Mouse (Mus musculus): ENCODE measurements around the gene Krt28. TPM values are rescaled to one million over a fixed set of nuclear protein-coding genes. Genes with fewer than 3 reads are reported as not detected.
A peak's percentile ranks its signal among the peaks of the same experiment; 100 is the strongest.

Krt28 gene
- total and polyA plus RNA-seq, 2 experiments from 2014 or later: 0.33 to 0.93 TPM

DNA sequence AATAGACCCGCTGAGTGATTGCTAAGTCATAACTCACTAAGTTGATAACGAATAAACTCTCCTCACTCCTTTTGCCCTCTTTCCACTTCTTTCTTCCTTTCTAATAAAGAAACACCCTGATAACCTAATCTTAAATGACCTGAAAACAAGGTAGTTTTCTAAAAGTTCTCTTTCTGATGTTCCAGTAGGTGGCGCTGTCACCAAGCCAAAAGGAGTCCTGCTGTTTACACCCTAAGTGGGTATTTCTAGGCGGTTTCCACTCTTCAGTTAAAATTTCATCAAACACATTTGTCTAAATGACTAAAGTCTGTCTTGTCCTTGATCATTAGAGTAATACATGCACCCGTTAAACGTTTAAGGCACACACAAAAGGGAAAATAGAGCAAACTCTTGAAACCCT lies 38.5 kb upstream of the Krt28 start:
- no peaks in the 10 kb centered on the region; the same call in 1 of the 2 replicates for H3K27me3 ChIP-seq (ENCODE audit: insufficient read depth, low read length)
- ATAC-seq (ENCODE audit: low FRiP score): no peak
- H3K4me3 ChIP-seq (ENCODE audit: low read depth, low read length): no peak overlapping the region
- 21% methylated on average over 6 of the region's 6 CpGs for WGBS
- no peaks in the 10 kb centered on the region for H3K4me1 ChIP-seq (ENCODE audit: insufficient read depth, low read length)
- H3K4me2 ChIP-seq (ENCODE audit: low read depth, low read length, poor library complexity, severe bottlenecking): no peak overlapping the region
- peak; percentile 70 for DNase-seq (ENCODE audit: low spot score)
- no peak overlapping the region for H3K27ac ChIP-seq (ENCODE audit: low read depth, low read length)
- TF ChIP-seq CTCF (IDR thresholded peaks at IDR 0.05): peak; percentile 83
- no peaks in the 10 kb centered on the region for H3K9me3 ChIP-seq (ENCODE audit: low read length)
- no peaks in the 10 kb centered on the region for H3K36me3 ChIP-seq (ENCODE audit: insufficient read depth, low read length)
- H3K9ac ChIP-seq (replicated peaks; ENCODE audit: low read length, poor library complexity, severe bottlenecking): no peak overlapping the region

DNA sequence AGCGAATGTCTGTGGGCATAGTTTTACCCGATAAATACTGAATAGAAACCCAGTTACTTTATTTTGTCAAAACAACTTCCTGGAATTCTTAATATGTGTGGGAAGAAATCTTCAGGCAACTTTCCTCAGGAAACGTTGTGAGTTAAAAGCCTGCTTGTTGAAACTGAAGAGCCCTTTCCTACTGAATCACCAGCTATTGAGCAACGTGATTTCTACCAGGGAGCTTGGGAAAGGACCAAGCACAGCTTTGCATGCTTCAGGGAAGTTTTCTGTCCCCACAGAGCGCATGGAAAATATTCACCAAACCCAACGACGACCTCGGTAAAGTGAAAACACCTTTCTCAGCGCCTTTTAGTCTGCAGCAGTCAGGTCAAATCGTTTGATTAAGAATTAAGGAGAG lies 31.5 kb upstream of the Krt28 start:
- Histone ChIP-seq H3K4me3 (ENCODE audit: low read depth, low read length) (no peak overlapping the region), H3K4me2 (ENCODE audit: low read depth, low read length, poor library complexity, severe bottlenecking) (no peak overlapping the region), H3K9ac (replicated peaks; ENCODE audit: low read length, poor library complexity, severe bottlenecking) (no peak overlapping the region), H3K9me3 (ENCODE audit: low read length) (no peaks in the 10 kb centered on the region), H3K27me3 (ENCODE audit: insufficient read depth, low read length) (no peaks in the 10 kb centered on the region), H3K27ac (ENCODE audit: low read depth, low read length) (no peak overlapping the region), H3K36me3 (ENCODE audit: insufficient read depth, low read length) (no peaks in the 10 kb centered on the region), H3K4me1 (ENCODE audit: insufficient read depth, low read length) (no peaks in the 10 kb centered on the region)
- no peak for DNase-seq (ENCODE audit: low spot score)
- ATAC-seq (ENCODE audit: low FRiP score): no peak
- WGBS: 68% methylated on average over 10 of the region's 10 CpGs
- no peak for TF ChIP-seq CTCF (IDR thresholded peaks at IDR 0.05)

GRCm38 (mm10) chr11:99399956-99400549 lies 25.4 kb upstream of the Krt28 start:
- Histone ChIP-seq H3K4me2 (ENCODE audit: low read depth, low read length, poor library complexity, severe bottlenecking) (no peak overlapping the region), H3K27ac (ENCODE audit: low read depth, low read length) (no peak overlapping the region), H3K4me3 (ENCODE audit: low read depth, low read length) (no peak overlapping the region), H3K4me1 (ENCODE audit: insufficient read depth, low read length) (no peaks in the 10 kb centered on the region), H3K36me3 (ENCODE audit: insufficient read depth, low read length) (no peaks in the 10 kb centered on the region), H3K27me3 (ENCODE audit: insufficient read depth, low read length) (peaks cover 10% of the 10 kb centered on the region; the same call in 1 of the 2 replicates), H3K9me3 (ENCODE audit: low read length) (no peaks in the 10 kb centered on the region), H3K9ac (replicated peaks; ENCODE audit: low read length, poor library complexity, severe bottlenecking) (no peak overlapping the region)
- no peak for ATAC-seq (ENCODE audit: low FRiP score)
- DNase-seq (ENCODE audit: low spot score): no peak
- 91% methylated on average over 13 of the region's 13 CpGs for WGBS
- TF ChIP-seq CTCF (IDR thresholded peaks at IDR 0.05): no peak

- 43% methylated on average over 8 of the region's 8 CpGs for WGBS
- no peak overlapping the region for H3K4me2 ChIP-seq (ENCODE audit: low read depth, low read length, poor library complexity, severe bottlenecking)
- no peak overlapping the region for H3K4me3 ChIP-seq (ENCODE audit: low read depth, low read length)
- no peak overlapping the region for H3K27ac ChIP-seq (ENCODE audit: low read depth, low read length)
- no peak overlapping the region for H3K9ac ChIP-seq (replicated peaks; ENCODE audit: low read length, poor library complexity, severe bottlenecking)
- H3K9me3 ChIP-seq (ENCODE audit: low read length): no peaks in the 10 kb centered on the region
- DNase-seq (ENCODE audit: low spot score) (no peak), ATAC-seq (ENCODE audit: low FRiP score) (no peak)
- H3K4me1 ChIP-seq (ENCODE audit: insufficient read depth, low read length): no peaks in the 10 kb centered on the region
- H3K27me3 ChIP-seq (ENCODE audit: insufficient read depth, low read length): peaks cover 10% of the 10 kb centered on the region; the same call in 1 of the 2 replicates
- TF ChIP-seq CTCF (IDR thresholded peaks at IDR 0.05): no peak
- H3K36me3 ChIP-seq (ENCODE audit: insufficient read depth, low read length): no peaks in the 10 kb centered on the region
These were observed 24.1 kb upstream of the Krt28 start for GRCm38 (mm10) chr11:99398832-99399231.

GRCm38 (mm10) chr11:99398084-99398483 lies 23.4 kb upstream of the Krt28 start:
- TF ChIP-seq CTCF (IDR thresholded peaks at IDR 0.05): no peak
- 90% methylated on average over 3 of the region's 3 CpGs for WGBS
- no peak overlapping the region for H3K4me3 ChIP-seq (ENCODE audit: low read depth, low read length)
- peaks cover 10% of the 10 kb centered on the region; the same call in 1 of the 2 replicates for H3K27me3 ChIP-seq (ENCODE audit: insufficient read depth, low read length)
- ATAC-seq (ENCODE audit: low FRiP score): no peak
- no peaks in the 10 kb centered on the region for H3K9me3 ChIP-seq (ENCODE audit: low read length)
- H3K4me2 ChIP-seq (ENCODE audit: low read depth, low read length, poor library complexity, severe bottlenecking): no peak overlapping the region
- no peaks in the 10 kb centered on the region for H3K36me3 ChIP-seq (ENCODE audit: insufficient read depth, low read length)
- no peak overlapping the region for H3K27ac ChIP-seq (ENCODE audit: low read depth, low read length)
- no peak for DNase-seq (ENCODE audit: low spot score)
- H3K9ac ChIP-seq (replicated peaks; ENCODE audit: low read length, poor library complexity, severe bottlenecking): no peak overlapping the region
- H3K4me1 ChIP-seq (ENCODE audit: insufficient read depth, low read length): no peaks in the 10 kb centered on the region

DNA sequence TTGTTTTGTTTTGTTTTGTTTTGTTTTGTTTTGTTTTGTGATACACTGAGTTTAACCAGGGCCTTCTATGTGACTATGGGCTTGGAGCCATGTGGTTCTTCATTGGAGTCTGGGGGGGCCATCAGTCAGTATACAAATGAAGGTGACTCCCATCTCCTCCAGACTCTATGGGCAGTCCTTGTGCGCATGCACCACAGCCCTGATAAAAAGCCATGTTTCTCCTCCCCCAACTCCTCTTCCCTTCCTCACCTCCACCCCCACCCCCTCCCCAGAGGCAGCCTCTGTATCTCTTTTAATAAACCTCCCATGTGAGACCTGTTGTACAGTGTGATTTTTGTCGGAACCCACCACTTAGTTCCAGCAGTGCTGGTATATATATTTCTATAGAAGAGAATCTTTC lies 22.0 kb upstream of the Krt28 start:
- H3K4me3 ChIP-seq (ENCODE audit: low read depth, low read length): no peak overlapping the region
- H3K36me3 ChIP-seq (ENCODE audit: insufficient read depth, low read length): no peaks in the 10 kb centered on the region
- H3K4me1 ChIP-seq (ENCODE audit: insufficient read depth, low read length): no peaks in the 10 kb centered on the region
- WGBS: 53% methylated on average over 2 of the region's 2 CpGs
- no peaks in the 10 kb centered on the region for H3K9me3 ChIP-seq (ENCODE audit: low read length)
- no peak overlapping the region for H3K4me2 ChIP-seq (ENCODE audit: low read depth, low read length, poor library complexity, severe bottlenecking)
- ATAC-seq (ENCODE audit: low FRiP score) (no peak), DNase-seq (ENCODE audit: low spot score) (no peak)
- TF ChIP-seq CTCF (IDR thresholded peaks at IDR 0.05): no peak
- peaks cover 10% of the 10 kb centered on the region; the same call in 1 of the 2 replicates for H3K27me3 ChIP-seq (ENCODE audit: insufficient read depth, low read length)
- no peak overlapping the region for H3K9ac ChIP-seq (replicated peaks; ENCODE audit: low read length, poor library complexity, severe bottlenecking)
- no peak overlapping the region for H3K27ac ChIP-seq (ENCODE audit: low read depth, low read length)

All from midbrain, postnatal 0 days (tissue).